Mouse (Mus musculus): ENCODE results near the gene Pcdh15.

GRCm38 (mm10) chr10:73828781-73829180, 729.6 kb downstream of the Pcdh15 start:
- no peak for TF ChIP-seq CTCF (conservative IDR thresholded peaks at IDR 0.05; ENCODE audit: insufficient read depth, insufficient read length, low read depth, low read length)
- no peak for TF ChIP-seq POLR2A (IDR thresholded peaks at IDR 0.05; ENCODE audit: low read depth, low read length)
